Mouse (Mus musculus) frontal cortex, postnatal 36 days (tissue): ENCODE results near the gene Yes1.
"Not testable (repeated sequence)": the region's sequence is repeated elsewhere in the genome, so short reads cannot be mapped to it uniquely, and the experiment has no call there.

Experiments
- DNase-seq, 2 experiments: peaks; one replicate each; pipeline ENCODE4 v3.0.0; 2022; ENCODE audit warnings: low spot score in 2 of 2

Yes1 gene

GRCm38 (mm10) chr5:32706226-32706780, 95.3 kb downstream of the Yes1 start:
- DNase-seq = no peak

GRCm38 (mm10) chr5:32711485-32711884, 100.5 kb downstream of the Yes1 start:
- DNase-seq = no peak

GRCm38 (mm10) chr5:32712221-32713041, 101.5 kb downstream of the Yes1 start:
- DNase-seq = no peak

GRCm38 (mm10) chr5:32713042-32713702, 102.2 kb downstream of the Yes1 start:
- no peak for DNase-seq

- DNase-seq = peak; percentile 82 to 91
These were observed 102.9 kb downstream of the Yes1 start for GRCm38 (mm10) chr5:32713703-32714467.

GRCm38 (mm10) chr5:32717726-32718125, 106.8 kb downstream of the Yes1 start:
- no peak for DNase-seq

- DNase-seq = no peak
These were observed 107.9 kb downstream of the Yes1 start for GRCm38 (mm10) chr5:32718916-32719315.

- DNase-seq = no peak
These were observed 109.4 kb downstream of the Yes1 start for GRCm38 (mm10) chr5:32720416-32720815.

GRCm38 (mm10) chr5:32721316-32721715, 110.3 kb downstream of the Yes1 start:
- no peak for DNase-seq

- no peak for DNase-seq
These were observed 111.3 kb downstream of the Yes1 start for GRCm38 (mm10) chr5:32722263-32722662.

- DNase-seq = not testable (repeated sequence)
These were observed 111.7 kb downstream of the Yes1 start for GRCm38 (mm10) chr5:32722711-32723110.

- DNase-seq = no peak
These were observed 113.0 kb downstream of the Yes1 start for GRCm38 (mm10) chr5:32723981-32724380.

- not testable (repeated sequence) for DNase-seq
These were observed 114.4 kb downstream of the Yes1 start for GRCm38 (mm10) chr5:32725397-32725796.

GRCm38 (mm10) chr5:32728300-32728699, 117.3 kb downstream of the Yes1 start:
- DNase-seq = no peak

- no peak for DNase-seq
These were observed 117.9 kb downstream of the Yes1 start for GRCm38 (mm10) chr5:32728851-32729250.

GRCm38 (mm10) chr5:32733892-32734291, 122.9 kb downstream of the Yes1 start:
- DNase-seq = not testable (repeated sequence)

- DNase-seq = no peak
These were observed 124.8 kb downstream of the Yes1 start for GRCm38 (mm10) chr5:32735779-32736178.
